Mouse (Mus musculus) hindbrain, embryonic 13.5 days (tissue): ENCODE measurements around the gene Ltbp4. TPM values are rescaled to one million over a fixed set of nuclear protein-coding genes. Genes with fewer than 3 reads are reported as not detected.

Experiments
- ATAC-seq: fragments of 200-750 bp; cut with Nextera tagmentation; 2 replicates; pipeline ENCODE4 v1.8.0; 2017; ENCODE audit warnings: moderate TSS enrichment; ENCODE audit not compliant: low FRiP score
- H3K27ac ChIP-seq: fragments of 300-500 bp; sonication (generic); 2 replicates; pipeline ENCODE4 v1.5.1; 2015; ENCODE audit warnings: inconsistent platforms, mild to moderate bottlenecking, moderate library complexity
- H3K27me3 ChIP-seq: fragments of 300-500 bp; sonication (generic); 2 replicates; pipeline ENCODE4 v1.6.1; 2015; ENCODE audit warnings: mild to moderate bottlenecking, inconsistent platforms
- H3K36me3 ChIP-seq: fragments of 300-500 bp; sonication (generic); 2 replicates; pipeline ENCODE4 v1.6.1; 2015; ENCODE audit warnings: mild to moderate bottlenecking, inconsistent platforms
- H3K4me1 ChIP-seq: fragments of 300-500 bp; sonication (generic); replicated peaks from 2 replicates; pipeline ENCODE4 v1.6.1; 2015; ENCODE audit warnings: inconsistent platforms
- H3K4me2 ChIP-seq: fragments of 300-500 bp; sonication (generic); 2 replicates; pipeline ENCODE4 v1.6.1; 2015; ENCODE audit warnings: inconsistent platforms, mild to moderate bottlenecking, moderate library complexity
- H3K4me3 ChIP-seq: fragments of 300-500 bp; sonication (generic); 2 replicates; pipeline ENCODE4 v1.5.1; 2015; ENCODE audit warnings: mild to moderate bottlenecking, inconsistent platforms
- H3K9ac ChIP-seq: fragments of 300-500 bp; sonication (generic); 2 replicates; pipeline ENCODE4 v1.6.1; 2015; ENCODE audit warnings: mild to moderate bottlenecking, inconsistent platforms
- H3K9me3 ChIP-seq: fragments of 300-500 bp; sonication (generic); 2 replicates; pipeline ENCODE4 v1.6.1; 2016; ENCODE audit warnings: inconsistent platforms
- WGBS: fragments of 180-500 bp; shearing (Covaris S2); methylation state at CpG from one replicate; pipeline ENCODE4 v1.1.7; 2015; 5-methylcytosine and 5-hydroxymethylcytosine counted together
- polyA plus RNA-seq: library from polyadenylated mRNA; unstranded; fragments of >200 nt; fragmentation: Nextera tagmentation; extraction: Ambion mirVana; gene quantifications from 2 replicates; pipeline ENCODE4 v1.2.1, GENCODE M21; 2015

The Ltbp4 gene
- polyA plus RNA-seq, 1 experiment from 2014 or later = 5.4 TPM

DNA sequence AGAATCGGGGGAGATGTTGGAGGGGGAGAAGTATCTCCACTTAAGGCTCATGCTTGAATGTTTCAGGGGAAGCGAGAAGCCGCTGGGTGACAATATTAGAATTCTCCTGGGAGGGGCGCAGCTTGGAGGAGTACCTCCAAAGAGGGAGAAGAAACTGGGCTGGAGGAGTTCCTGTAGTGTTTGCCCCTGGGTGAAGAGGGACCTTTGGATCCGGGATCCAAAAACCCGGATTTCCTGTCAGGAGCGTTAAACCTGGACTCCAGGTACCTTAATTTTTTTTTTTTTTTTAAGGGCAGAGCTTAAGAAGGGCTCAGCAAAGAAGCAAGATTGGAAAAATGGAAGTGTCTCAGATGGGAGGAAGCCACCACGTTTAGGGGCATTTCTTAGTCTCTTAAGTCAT is 5.6 kb downstream of the Ltbp4 start:
- H3K4me1 ChIP-seq = peaks cover 60% of the 10 kb centered on the region
- no peaks in the 10 kb centered on the region for H3K9me3 ChIP-seq
- whole genome bisulfite sequencing = 9% methylated on average over 8 of the region's 8 CpGs
- no peaks in the 10 kb centered on the region for H3K36me3 ChIP-seq
- H3K9ac ChIP-seq = no peak overlapping the region
- H3K4me2 ChIP-seq = peak overlapping the region; percentile 84; the same call in 1 of the 2 replicates
- H3K27me3 ChIP-seq = peaks cover 98% of the 10 kb centered on the region
- H3K4me3 ChIP-seq = peak overlapping the region; percentile 48
- ATAC-seq = no peak
- H3K27ac ChIP-seq = no peak overlapping the region

DNA sequence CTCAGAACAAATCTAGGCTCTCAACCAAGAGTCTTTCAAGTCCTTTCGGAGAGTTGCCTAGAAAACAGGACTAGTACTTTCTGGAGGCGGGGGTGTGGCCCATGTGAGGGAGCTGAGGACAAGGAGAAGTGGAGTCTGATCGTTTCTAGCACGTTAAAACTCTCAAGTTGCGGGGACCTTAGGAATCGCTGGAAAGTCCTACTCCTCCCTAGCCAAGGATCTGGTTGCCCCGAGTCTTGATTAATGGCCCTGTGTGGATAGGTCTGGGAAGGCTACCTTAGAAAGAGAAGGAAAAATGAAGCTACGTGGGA is 6.0 kb downstream of the Ltbp4 start:
- Histone ChIP-seq H3K27ac (no peak overlapping the region), H3K9ac (no peak overlapping the region), H3K27me3 (peaks cover 98% of the 10 kb centered on the region), H3K4me3 (0 out of 2 replicates have a peak overlapping the region, but pooled peaks have one; percentile 48), H3K4me2 (no peak overlapping the region), H3K4me1 (peaks cover 58% of the 10 kb centered on the region), H3K9me3 (no peaks in the 10 kb centered on the region), H3K36me3 (no peaks in the 10 kb centered on the region)
- ATAC-seq = no peak
- 5% methylated on average over 8 of the region's 8 CpGs for WGBS

DNA sequence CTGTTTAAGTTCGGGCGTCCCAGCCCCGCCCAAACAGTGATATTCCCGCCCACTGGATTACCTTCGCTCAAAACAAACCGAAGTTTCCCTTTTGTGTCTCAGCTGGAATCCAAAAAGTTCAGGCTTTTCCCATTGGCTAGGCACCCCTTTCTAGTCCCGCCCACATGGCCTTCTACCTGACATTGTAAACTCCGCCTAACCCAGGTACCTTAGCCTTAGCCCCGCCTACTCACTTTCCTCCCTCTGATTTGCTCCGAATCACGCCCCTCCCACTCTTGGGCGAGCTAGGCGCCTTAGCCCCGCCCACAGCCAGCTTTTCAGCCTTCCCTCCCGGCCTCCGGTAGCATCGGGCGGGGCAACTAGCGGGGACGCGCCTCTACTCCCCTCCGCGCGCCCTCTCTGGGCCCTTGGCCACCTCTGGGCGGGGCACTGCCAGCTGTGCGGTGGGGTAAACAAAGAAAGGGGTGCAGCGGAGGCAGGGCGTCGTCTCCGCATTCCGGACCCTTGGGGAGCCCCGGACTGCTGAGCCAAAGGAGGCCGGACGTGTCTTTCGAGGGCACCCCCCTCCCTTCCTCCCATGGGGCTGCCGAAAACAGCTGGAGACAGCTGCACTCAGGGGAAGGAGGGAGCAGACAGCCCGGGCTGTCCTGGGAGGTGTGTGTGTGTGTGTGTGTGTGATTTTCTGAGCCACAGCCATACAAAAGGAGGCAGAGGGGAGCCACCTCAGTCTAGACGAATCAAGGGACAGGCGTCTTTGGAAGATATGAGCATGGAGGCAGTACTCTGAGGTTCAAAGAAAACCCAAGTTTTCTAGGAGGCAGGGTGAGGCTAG is 6.6 kb downstream of the Ltbp4 start:
- peak overlapping the region; percentile 35 for H3K4me3 ChIP-seq
- H3K9me3 ChIP-seq = no peaks in the 10 kb centered on the region
- no peaks in the 10 kb centered on the region for H3K36me3 ChIP-seq
- peak overlapping the region; percentile 39; the same call in 1 of the 2 replicates for H3K9ac ChIP-seq
- H3K4me2 ChIP-seq = peak overlapping the region; percentile 55
- H3K27ac ChIP-seq = no peak overlapping the region
- no peak for ATAC-seq
- H3K4me1 ChIP-seq = peaks cover 59% of the 10 kb centered on the region
- under 1% methylated on average over 39 of the region's 39 CpGs for WGBS
- H3K27me3 ChIP-seq = peaks cover 99% of the 10 kb centered on the region

DNA sequence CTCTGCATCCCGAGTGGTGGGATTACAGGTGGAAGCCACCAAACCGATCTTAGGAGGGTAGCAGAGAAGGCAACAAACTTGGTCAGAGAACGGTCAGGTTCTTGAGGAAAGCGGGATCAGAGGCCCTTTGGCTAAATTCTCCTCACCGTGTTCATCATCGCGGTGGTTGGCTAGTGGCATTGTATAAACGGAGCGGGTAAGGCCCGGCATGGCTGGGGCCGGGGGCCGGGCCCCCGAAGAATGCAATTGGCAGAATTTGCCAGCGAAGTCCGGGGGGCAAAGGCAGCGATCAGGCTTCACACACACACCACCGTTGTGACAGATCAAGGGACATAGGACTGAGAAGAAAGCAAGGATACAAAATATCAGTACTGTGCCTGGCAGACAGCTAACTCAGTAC is 7.5 kb downstream of the Ltbp4 start:
- Histone ChIP-seq H3K27me3 (peaks cover 100% of the 10 kb centered on the region), H3K27ac (no peak overlapping the region), H3K4me2 (no peak overlapping the region), H3K9ac (no peak overlapping the region), H3K36me3 (no peaks in the 10 kb centered on the region), H3K4me3 (peak overlapping the region; percentile 35; the same call in 1 of the 2 replicates), H3K4me1 (peaks cover 64% of the 10 kb centered on the region), H3K9me3 (no peaks in the 10 kb centered on the region)
- ATAC-seq = no peak
- WGBS = 24% methylated on average over 17 of the region's 17 CpGs

DNA sequence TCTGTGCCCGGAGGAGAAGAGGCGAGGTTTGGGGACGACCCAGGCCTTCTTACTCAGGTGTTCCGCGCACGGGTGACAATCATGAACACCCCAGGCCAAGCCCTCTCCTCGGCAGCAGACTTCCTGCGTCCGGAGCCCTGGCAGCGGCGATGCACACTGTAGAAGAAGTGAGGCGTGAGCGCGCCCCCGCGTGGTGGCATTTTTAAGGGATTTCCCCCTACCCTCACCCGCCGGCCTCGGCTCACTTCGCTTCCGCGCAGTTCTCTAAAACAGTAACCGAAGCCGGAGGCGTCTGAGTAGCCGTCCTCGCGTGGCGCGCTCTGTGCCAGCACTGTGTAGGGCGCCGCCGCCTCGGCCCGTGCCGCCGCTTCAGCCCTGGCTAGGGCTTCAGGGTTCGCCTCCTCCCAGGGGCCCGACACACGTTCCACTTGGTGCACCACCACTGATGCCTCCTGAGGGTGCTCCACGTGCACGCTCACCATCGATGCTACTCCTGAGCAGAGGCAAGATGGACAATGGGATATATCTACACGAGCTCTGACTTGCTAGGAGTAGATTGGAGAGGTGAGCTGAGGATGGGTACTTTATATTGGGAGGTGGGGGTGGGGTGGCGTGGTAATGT is 8.1 kb downstream of the Ltbp4 start:
- no peak for ATAC-seq
- no peaks in the 10 kb centered on the region for H3K36me3 ChIP-seq
- no peak overlapping the region for H3K27ac ChIP-seq
- peaks cover 100% of the 10 kb centered on the region for H3K27me3 ChIP-seq
- peak overlapping the region; percentile 25 for H3K4me3 ChIP-seq
- peak overlapping the region; percentile 48 for H3K4me2 ChIP-seq
- peak overlapping the region; percentile 46; the same call in 1 of the 2 replicates for H3K9ac ChIP-seq
- 4% methylated on average over 45 of the region's 45 CpGs for WGBS
- H3K9me3 ChIP-seq = no peaks in the 10 kb centered on the region
- H3K4me1 ChIP-seq = peaks cover 63% of the 10 kb centered on the region

DNA sequence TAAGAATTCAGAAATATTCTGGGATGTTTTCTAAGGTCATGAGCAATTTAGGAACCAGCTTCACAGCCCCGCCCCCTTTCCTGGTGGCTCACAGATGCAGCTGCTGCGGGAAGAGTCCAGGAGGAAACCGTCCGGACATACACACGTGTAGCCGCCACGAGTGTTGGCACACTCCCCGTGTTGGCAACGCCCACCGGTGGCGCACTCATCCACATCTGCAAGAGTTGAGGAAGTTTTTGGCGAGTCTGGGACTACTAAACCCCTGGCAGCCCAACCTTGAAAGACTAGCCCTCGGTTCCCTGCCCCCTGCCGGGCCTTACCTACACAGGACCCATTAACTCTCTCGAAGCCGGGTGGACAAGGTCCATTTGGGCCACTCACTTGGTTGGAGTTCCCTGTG is 8.8 kb downstream of the Ltbp4 start:
- WGBS = 38% methylated on average over 16 of the region's 16 CpGs
- Histone ChIP-seq H3K36me3 (no peaks in the 10 kb centered on the region), H3K9me3 (no peaks in the 10 kb centered on the region), H3K4me3 (0 out of 2 replicates have a peak overlapping the region, but pooled peaks have one; percentile 25), H3K9ac (no peak overlapping the region), H3K27me3 (peaks cover 100% of the 10 kb centered on the region), H3K4me2 (no peak overlapping the region), H3K27ac (no peak overlapping the region), H3K4me1 (peaks cover 55% of the 10 kb centered on the region)
- ATAC-seq = no peak

DNA sequence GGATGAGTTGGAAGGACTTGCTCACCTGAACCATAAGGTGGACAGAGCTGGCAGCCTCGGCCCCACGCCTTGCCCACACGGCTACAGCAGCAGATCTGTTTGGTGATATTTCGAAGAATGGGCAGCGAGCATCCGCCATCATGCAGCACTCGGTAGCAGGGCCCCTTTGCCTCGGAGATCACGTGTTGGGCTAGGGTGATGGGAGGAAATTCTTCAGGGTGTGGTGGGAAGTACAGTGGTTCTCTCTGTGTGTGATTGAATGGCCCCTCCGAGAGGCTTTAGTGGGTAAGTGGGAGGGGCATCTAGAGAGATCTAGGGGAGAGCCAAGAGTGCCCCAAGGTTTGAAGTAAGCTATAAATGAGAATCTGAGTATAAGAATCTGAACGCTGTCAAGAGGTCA is 9.3 kb downstream of the Ltbp4 start:
- Histone ChIP-seq H3K27me3 (peaks cover 100% of the 10 kb centered on the region), H3K4me2 (no peak overlapping the region), H3K9ac (no peak overlapping the region), H3K27ac (no peak overlapping the region), H3K9me3 (no peaks in the 10 kb centered on the region), H3K36me3 (no peaks in the 10 kb centered on the region), H3K4me1 (peaks cover 50% of the 10 kb centered on the region), H3K4me3 (no peak overlapping the region)
- no peak for ATAC-seq
- 89% methylated on average over 11 of the region's 11 CpGs for WGBS

DNA sequence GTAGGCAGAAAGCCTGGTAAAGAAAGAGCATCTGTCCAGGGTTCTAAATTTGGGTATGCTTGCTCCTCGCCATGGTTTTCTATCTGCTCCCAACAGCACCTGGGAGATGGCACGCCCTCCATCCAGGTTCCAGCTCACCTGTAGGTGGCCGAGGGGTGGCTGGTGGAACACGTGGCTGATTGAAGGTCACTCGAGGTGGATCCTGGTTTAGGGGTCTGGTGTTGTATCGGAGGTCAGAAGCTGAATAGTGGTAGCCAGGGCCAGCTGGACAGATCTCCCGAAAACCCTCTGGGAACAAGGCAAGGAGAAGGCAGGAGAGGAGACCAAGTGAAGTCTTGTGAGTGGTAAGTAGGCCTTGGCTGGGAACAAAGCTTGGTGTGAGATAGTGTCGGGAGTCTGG is 10.0 kb downstream of the Ltbp4 start:
- WGBS = 90% methylated on average over 8 of the region's 8 CpGs
- peaks cover 44% of the 10 kb centered on the region for H3K4me1 ChIP-seq
- no peak for ATAC-seq

DNA sequence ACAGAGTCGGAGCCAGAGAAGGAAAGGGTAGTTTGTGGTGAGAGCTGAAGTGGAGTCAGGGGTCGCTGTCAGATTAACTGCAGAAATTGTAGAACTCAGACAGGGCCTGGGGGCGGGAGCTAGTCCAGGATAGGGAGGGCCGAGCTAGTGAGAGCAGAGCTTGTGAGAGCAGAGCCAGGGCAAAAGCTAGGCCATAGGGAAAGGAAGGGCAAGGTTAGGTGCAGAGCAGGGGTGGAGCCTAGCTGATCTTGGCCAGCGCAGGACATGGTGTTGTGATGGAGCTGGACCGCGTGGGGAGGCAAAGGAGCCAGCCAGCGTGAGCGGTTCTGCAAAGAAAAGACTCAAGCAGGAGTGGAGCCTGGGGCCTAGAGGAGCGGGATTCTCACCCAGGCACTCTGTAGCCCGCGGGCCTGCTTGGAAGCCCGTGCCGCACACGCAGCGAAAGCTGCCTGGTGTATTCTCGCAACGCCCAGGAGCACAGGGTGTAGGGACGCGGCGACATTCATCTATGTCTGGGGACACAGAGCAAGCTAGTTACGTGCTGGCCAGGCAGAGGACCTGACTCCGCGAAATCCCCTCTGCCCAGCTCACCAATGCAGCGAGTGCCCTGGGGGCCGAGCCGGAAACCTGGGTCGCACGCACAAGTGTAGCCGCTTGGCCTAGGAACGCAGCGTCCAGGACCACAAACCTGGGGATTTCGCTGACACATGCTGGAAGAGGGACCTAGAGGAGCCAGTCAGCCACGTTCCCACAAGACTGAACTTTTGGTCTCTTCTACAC is 11.2 kb downstream of the Ltbp4 start:
- peaks cover 97% of the 10 kb centered on the region for H3K27me3 ChIP-seq
- H3K4me2 ChIP-seq = peak overlapping the region; percentile 49
- no peaks in the 10 kb centered on the region for H3K9me3 ChIP-seq
- peak overlapping the region; percentile 27 for H3K4me3 ChIP-seq
- peak overlapping the region; percentile 49; the same call in 1 of the 2 replicates for H3K9ac ChIP-seq
- H3K27ac ChIP-seq = no peak overlapping the region
- WGBS = 31% methylated on average over 34 of the region's 34 CpGs
- peaks cover 33% of the 10 kb centered on the region for H3K4me1 ChIP-seq
- ATAC-seq = no peak
- no peaks in the 10 kb centered on the region for H3K36me3 ChIP-seq

More for the DNA sequence above, 10.0 kb downstream of the Ltbp4 start:
- H3K4me3 ChIP-seq = no peak overlapping the region
- no peaks in the 10 kb centered on the region for H3K9me3 ChIP-seq
- no peaks in the 10 kb centered on the region for H3K36me3 ChIP-seq
- peaks cover 99% of the 10 kb centered on the region for H3K27me3 ChIP-seq
- no peak overlapping the region for H3K9ac ChIP-seq
- no peak overlapping the region for H3K27ac ChIP-seq
- H3K4me2 ChIP-seq = no peak overlapping the region

DNA sequence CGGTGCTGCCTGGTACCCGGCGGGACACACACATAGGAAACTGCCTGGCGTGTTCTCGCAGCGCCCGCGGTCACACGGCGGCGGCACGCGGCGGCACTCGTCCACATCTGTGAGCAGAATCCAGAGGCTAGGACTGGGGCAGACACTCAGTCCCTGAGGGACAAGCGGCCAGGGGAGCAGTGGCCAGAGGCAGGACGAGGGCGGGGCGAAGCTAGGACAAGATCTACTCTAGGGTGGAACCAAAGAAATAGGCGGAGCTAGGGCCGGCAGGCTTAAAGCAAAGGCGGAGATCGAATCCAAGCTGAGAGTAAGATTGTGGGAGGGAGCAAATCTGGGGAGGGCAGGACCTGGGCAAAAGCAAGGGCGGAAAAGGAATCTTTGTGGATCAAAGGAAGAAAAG is 11.8 kb downstream of the Ltbp4 start:
- Histone ChIP-seq H3K9me3 (no peaks in the 10 kb centered on the region), H3K4me1 (peaks cover 27% of the 10 kb centered on the region), H3K27ac (no peak overlapping the region), H3K4me3 (peak overlapping the region; percentile 27), H3K27me3 (peaks cover 96% of the 10 kb centered on the region), H3K9ac (peak overlapping the region; percentile 49; the same call in 1 of the 2 replicates), H3K36me3 (no peaks in the 10 kb centered on the region), H3K4me2 (peak overlapping the region; percentile 49)
- peak; percentile 18; the same call in 1 of the 2 replicates for ATAC-seq
- 1% methylated on average over 24 of the region's 24 CpGs for WGBS

DNA sequence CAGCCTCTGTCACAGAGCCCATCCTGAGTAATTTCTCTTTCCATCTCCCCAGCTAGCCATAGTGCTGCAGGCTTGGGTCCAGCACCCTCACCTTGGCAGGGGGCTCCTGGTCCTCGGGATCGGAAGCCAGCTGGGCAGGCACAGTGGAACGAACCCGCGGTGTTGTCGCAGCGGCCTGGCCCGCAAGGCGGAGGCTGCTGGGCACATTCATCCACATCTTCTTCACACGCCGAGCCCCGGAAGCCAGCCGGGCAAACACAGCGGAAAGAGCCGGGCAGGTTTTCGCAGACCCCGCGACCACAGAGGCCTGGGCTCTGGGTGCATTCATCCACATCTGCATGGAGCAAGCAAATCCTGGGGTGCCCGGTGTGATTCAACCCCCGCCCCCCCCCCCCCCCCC is 12.6 kb downstream of the Ltbp4 start:
- 50% methylated on average over 19 of the region's 20 CpGs for WGBS
- ATAC-seq = no peak
- no peak overlapping the region for H3K9ac ChIP-seq
- peaks cover 23% of the 10 kb centered on the region for H3K4me1 ChIP-seq
- no peaks in the 10 kb centered on the region for H3K9me3 ChIP-seq
- H3K4me2 ChIP-seq = no peak overlapping the region
- H3K27ac ChIP-seq = no peak overlapping the region
- no peaks in the 10 kb centered on the region for H3K36me3 ChIP-seq
- H3K27me3 ChIP-seq = peaks cover 88% of the 10 kb centered on the region
- peak overlapping the region; percentile 2; the same call in 1 of the 2 replicates for H3K4me3 ChIP-seq

DNA sequence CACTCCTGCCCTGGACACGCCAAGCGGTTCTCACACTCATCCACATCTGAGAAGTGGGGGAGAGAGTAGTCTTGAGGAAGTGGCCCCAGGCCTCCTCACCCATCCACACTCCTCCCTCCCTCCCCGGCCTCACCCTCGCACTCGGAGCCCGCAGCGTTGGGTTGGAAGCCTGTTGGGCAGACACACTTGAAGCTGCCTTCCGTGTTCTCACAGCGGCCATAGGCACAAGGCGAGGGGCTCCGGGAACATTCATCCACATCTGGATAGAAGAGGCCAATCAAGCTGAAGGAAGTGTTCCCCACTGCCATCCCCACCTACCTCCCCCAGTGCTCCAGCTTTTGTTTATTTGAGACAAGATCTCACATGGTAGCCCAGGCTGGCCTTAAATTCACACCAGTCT is 13.3 kb downstream of the Ltbp4 start:
- no peaks in the 10 kb centered on the region for H3K9me3 ChIP-seq
- no peak overlapping the region for H3K27ac ChIP-seq
- over 99% methylated on average over 11 of the region's 11 CpGs for WGBS
- H3K27me3 ChIP-seq = peaks cover 80% of the 10 kb centered on the region
- ATAC-seq = no peak
- H3K4me2 ChIP-seq = no peak overlapping the region
- H3K9ac ChIP-seq = no peak overlapping the region
- peaks cover 18% of the 10 kb centered on the region for H3K4me1 ChIP-seq
- H3K4me3 ChIP-seq = no peak overlapping the region
- no peaks in the 10 kb centered on the region for H3K36me3 ChIP-seq
